Mouse (Mus musculus) liver, adult 10 weeks (tissue): ENCODE measurements around the gene Hist1h4f. TPM values are rescaled to one million over a fixed set of nuclear protein-coding genes. Genes with fewer than 3 reads are reported as not detected.

ENCODE experiments used
- polyA plus RNA-seq: library from polyadenylated mRNA; stranded (reverse); fragments of 350-450 nt; fragmentation: Illumina TruSeq; extraction: RNeasy Lipid Tissue Mini Kit (QIAGEN cat#74804); gene quantifications from one replicate; pipeline ENCODE4 v1.2.3, GENCODE M21; 2014; ENCODE audit warnings: low read depth, low replicate concordance

The Hist1h4f gene
- polyA plus RNA-seq, result not detected

DNA sequence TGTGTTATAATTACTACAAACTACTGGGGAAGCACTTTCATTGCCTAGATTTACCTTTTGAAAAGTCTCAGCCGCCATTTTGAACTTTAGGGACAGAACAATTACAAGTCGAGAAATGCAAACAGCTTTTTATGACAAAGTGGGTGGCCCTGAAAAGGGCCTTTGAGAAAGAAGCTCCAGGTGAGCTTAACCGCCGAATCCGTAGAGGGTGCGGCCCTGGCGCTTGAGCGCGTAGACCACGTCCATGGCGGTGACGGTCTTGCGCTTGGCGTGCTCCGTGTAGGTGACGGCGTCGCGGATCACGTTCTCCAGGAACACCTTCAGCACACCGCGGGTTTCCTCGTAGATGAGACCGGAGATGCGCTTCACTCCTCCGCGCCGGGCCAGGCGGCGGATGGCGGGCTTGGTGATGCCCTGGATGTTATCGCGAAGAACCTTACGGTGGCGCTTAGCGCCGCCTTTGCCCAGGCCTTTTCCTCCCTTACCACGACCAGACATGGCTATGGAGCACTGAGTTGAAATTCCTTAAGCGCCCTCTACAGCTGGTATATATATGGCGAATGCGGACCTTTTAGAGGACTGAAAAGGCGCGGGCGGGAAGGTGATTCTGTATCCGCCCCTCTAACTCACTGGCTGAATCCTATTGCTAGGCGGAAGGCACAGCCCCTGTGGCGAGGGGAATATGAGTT lies at the start of gene Hist1h4f:
Gene Hist1h4f, minus strand, starts transcription at position 503 of the 689 bp plus-strand sequence.

DNA sequence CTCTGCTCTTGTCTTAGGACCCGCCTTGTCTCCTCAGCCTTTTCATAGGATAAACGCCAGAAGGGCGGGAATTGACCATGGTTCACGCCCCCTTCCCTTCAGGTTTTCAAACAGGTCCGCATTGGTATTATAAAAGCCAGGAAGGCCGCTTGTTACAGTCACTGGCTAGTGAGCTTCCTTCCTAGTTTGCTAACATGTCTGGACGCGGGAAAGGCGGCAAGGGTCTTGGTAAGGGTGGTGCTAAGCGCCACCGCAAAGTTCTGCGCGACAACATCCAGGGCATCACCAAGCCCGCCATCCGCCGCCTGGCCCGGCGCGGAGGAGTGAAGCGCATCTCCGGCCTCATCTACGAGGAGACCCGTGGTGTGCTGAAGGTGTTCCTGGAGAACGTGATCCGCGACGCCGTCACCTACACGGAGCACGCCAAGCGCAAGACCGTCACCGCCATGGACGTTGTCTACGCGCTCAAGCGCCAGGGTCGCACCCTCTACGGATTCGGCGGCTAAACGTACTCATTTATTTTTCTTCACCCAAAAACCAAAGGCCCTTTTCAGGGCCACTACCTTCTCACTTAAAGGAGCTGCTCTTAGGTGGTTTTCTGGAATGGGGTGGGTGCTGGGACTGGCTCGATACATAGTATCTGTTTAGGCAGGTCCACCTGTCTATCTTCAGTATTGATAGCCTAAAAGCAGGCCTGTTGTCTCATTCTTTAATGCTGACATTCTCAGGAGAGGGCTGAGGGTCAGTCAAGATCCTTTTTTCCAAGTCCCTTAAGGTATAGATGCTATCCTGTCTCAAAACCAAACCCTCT lies 30.2 kb upstream of the Hist1h4f start, which contains the start of gene Hist1h4d:
Gene Hist1h4d, plus strand, starts transcription at position 191 of the 811 bp plus-strand sequence.

DNA sequence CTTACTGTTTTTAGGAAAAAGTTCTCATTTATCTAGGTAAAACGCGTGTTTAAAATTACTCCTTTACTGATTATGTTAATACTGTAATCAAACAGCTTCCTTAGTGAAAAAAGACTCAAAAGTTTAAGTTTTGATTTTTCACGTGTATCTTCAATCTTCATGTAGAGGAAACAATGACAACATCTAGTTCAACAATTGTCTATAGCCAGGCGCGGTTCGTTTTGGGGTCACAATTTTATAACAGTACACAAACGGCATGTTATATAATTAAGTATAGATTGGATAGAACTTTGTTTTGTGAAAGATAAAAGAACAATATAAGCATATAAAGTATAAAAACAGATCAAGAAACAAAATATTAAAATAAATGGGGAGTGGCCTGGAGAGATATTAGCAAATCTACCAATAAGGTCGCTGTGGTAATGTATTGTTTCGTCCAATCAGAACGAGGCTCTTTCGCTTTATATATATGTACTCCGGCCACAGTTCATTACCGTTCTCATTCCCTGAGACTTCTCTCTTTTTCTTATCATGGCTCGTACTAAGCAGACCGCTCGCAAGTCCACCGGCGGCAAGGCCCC lies 23.9 kb upstream of the Hist1h4f start, which contains the start of gene Hist1h3d:
Gene Hist1h3d, plus strand, starts transcription at position 493 of the 581 bp plus-strand sequence.

GRCm38 (mm10) chr13:23573898-23574524 lies 22.6 kb upstream of the Hist1h4f start, which contains the start of the genes Hist1h2bf and Hist1h2ad:
Hist1h2bf (minus strand) TSS chr13:23574196.
Hist1h2ad (plus strand) TSS chr13:23574381.

DNA sequence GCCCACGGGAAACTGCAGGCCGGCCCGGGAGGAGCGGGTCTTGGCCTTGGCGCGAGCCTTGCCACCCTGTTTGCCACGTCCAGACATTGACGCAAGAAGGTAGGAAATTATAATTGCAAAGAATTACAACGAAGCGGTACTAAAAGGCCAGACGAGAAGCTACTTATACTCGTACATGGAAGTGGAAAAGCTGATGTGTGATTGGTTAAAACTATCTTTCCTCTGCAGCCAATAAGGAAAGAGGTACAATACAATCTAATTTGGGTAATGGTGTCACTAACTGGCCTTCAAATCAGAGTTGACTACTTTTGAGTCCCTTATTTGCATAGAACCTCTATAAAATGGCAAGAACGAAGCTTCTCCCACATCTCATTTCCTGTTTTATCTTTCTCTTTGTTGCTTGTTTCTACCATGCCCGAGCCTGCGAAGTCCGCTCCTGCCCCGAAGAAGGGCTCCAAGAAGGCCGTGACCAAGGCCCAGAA lies 19.6 kb upstream of the Hist1h4f start, which contains the start of the genes Hist1h2ae and Hist1h2bg:
Gene Hist1h2ae, minus strand, starts transcription at position 199 of the 482 bp plus-strand sequence.
Gene Hist1h2bg, plus strand, starts transcription at position 375 of the 482 bp plus-strand sequence.

GRCm38 (mm10) chr13:23561883-23562659 lies 10.6 kb upstream of the Hist1h4f start, which contains the start of gene Hist1h3e:
Hist1h3e (minus strand) TSS chr13:23562369.

GRCm38 (mm10) chr13:23552962-23553361 lies 1.5 kb upstream of the Hist1h4f start, which contains the start of gene Hist1h1d:
Hist1h1d (plus strand) TSS chr13:23553262.

GRCm38 (mm10) chr13:23543965-23544786 lies 7.3 kb downstream of the Hist1h4f start, which contains the start of gene Hist1h3f:
Hist1h3f (plus strand) TSS chr13:23544052.

DNA sequence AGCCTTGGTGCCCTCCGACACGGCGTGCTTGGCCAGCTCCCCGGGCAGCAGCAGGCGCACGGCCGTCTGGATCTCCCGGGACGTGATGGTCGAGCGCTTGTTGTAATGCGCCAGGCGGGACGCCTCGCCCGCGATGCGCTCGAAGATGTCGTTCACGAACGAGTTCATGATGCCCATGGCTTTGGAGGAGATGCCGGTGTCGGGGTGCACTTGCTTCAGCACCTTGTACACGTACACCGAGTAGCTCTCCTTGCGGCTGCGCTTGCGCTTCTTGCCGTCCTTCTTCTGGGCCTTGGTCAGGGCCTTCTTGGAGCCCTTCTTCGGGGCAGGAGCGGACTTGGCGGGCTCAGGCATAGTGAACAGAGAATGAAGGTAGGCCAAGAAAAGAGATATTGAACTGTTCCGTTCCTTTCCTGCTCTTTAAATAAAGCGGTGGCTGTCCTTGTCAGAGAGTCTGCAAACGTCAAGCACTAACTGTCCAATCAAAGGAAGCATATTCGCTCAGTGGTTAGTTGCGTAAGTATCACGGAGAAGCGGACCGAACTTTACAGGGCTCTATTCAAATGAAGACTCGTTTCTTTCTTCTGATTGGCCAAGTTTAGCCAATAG lies 8.3 kb downstream of the Hist1h4f start, which contains the start of gene Hist1h2bh:
Gene Hist1h2bh, minus strand, starts transcription at position 394 of the 609 bp plus-strand sequence.

DNA sequence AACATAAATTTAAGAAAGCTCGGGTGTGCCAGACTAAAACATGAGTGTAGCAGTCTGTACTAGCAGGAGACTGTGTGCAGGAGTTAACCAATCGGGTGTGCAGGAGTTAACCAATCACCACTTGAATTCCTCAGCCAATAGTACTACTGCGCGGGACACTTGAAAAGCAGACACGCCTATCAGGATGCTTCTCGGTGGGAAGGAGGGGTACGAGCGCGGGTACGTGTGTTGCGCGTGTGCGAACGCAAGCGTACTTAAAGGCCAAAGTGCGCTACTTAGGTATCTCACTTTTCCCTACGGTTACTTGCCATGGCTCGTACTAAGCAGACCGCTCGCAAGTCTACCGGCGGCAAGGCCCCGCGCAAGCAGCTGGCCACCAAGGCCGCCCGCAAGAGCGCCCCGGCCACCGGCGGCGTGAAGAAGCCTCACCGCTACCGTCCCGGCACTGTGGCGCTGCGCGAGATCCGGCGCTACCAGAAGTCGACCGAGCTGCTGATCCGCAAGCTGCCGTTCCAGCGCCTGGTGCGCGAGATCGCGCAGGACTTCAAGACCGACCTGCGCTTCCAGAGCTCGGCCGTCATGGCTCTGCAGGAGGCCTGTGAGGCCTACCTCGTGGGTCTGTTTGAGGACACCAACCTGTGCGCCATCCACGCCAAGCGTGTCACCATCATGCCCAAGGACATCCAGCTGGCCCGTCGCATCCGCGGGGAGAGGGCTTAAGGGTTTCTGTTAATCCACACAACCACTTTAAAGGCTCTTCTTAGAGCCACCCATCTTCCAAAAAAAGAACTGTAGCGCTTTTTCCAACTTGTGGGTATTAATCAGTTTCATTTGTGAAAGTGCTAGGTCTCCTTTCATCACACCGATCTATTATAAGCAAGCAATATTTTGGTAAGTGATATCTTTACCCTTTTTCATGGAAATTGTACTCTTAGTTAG lies 16.0 kb downstream of the Hist1h4f start, which contains the start of gene Hist1h3g:
Gene Hist1h3g, plus strand, starts transcription at position 286 of the 939 bp plus-strand sequence.

GRCm38 (mm10) chr13:23533560-23534367 lies 17.7 kb downstream of the Hist1h4f start, which contains the start of gene Hist1h2af:
Hist1h2af (plus strand) TSS chr13:23533906.

GRCm38 (mm10) chr13:23530901-23531875 lies 20.3 kb downstream of the Hist1h4f start, which contains the start of gene Hist1h4h:
Hist1h4h (plus strand) TSS chr13:23531050.

